Mouse (Mus musculus) C2C12 (cell line): ENCODE results near the gene Ccnyl1. TPM values are rescaled to one million over a fixed set of nuclear protein-coding genes. Genes with fewer than 3 reads are reported as not detected.

Experiments
- H3K27me3 ChIP-seq: one replicate; pipeline ENCODE4 v1.6.1; 2011; ENCODE audit not compliant: control insufficient read depth, insufficient read depth, insufficient read length
- H3K36me3 ChIP-seq: one replicate; pipeline ENCODE4 v1.6.1; 2011; ENCODE audit not compliant: control insufficient read depth, insufficient read depth
- H3K4me3 ChIP-seq: one replicate; pipeline ENCODE4 v1.5.1; 2011; ENCODE audit warnings: mild to moderate bottlenecking, control low read depth; ENCODE audit not compliant: poor library complexity, insufficient read depth, severe bottlenecking
- H3K79me2 ChIP-seq: one replicate; pipeline ENCODE4 v1.6.1; 2011; ENCODE audit not compliant: control insufficient read depth, insufficient read depth
- H3K79me3 ChIP-seq: one replicate; pipeline ENCODE4 v1.6.1; 2011; ENCODE audit warnings: low read depth, control low read depth
- H3ac ChIP-seq: one replicate; pipeline ENCODE3; 2011; ENCODE audit warnings: low read depth; ENCODE audit not compliant: control insufficient read depth, insufficient read length
- CEBPB ChIP-seq: IDR thresholded peaks from one replicate; pipeline ENCODE4 v1.6.1; 2011; ENCODE audit warnings: low read depth, mild to moderate bottlenecking, control low read depth, moderate library complexity
- CTCF ChIP-seq: IDR thresholded peaks from one replicate; pipeline ENCODE4 v1.5.1; 2011; ENCODE audit not compliant: control insufficient read depth, insufficient read depth, insufficient read length
- FOSL1 ChIP-seq: IDR thresholded peaks from one replicate; pipeline ENCODE4 v1.8.0; 2011; ENCODE audit warnings: mild to moderate bottlenecking, low read length; ENCODE audit not compliant: poor library complexity, insufficient read depth, severe bottlenecking
- MAX ChIP-seq: IDR thresholded peaks from one replicate; pipeline ENCODE4 v1.6.1; 2011; ENCODE audit warnings: mild to moderate bottlenecking, control low read depth
- MYOD1 ChIP-seq: IDR thresholded peaks from one replicate; pipeline ENCODE4 v1.6.1; 2011; ENCODE audit warnings: low read depth; ENCODE audit not compliant: control insufficient read depth, insufficient read length
- MYOG ChIP-seq: IDR thresholded peaks from one replicate; pipeline ENCODE4 v1.6.1; 2011; ENCODE audit not compliant: control insufficient read depth, insufficient read length; ENCODE audit errors: extremely low read depth
- USF1 ChIP-seq: IDR thresholded peaks from one replicate; pipeline ENCODE4 v1.6.1; 2011; ENCODE audit warnings: low read depth, mild to moderate bottlenecking, control low read depth, moderate library complexity
- polyA plus RNA-seq: library from polyadenylated mRNA; unstranded; fragments of >200 nt; fragmentation: generic; extraction: Trizol; gene quantifications from one replicate; pipeline ENCODE4 v1.2.1, GENCODE M21; 2012; ENCODE audit warnings: missing spikeins

Ccnyl1 gene
- polyA plus RNA-seq, 1 experiment = 40.5 TPM

GRCm38 (mm10) chr1:64669451-64669850 lies 20.8 kb upstream of the Ccnyl1 start:
- Histone ChIP-seq H3K79me2 (no peaks in the 10 kb centered on the region), H3K79me3 (no peaks in the 10 kb centered on the region), H3K36me3 (no peaks in the 10 kb centered on the region), H3K4me3 (no peak overlapping the region), H3K27me3 (no peaks in the 10 kb centered on the region), H3ac (no peak overlapping the region)
- TF ChIP-seq CTCF = no peak
- TF ChIP-seq MYOD1 = peak; percentile 28
- no peak for TF ChIP-seq FOSL1
- TF ChIP-seq CEBPB = no peak

GRCm38 (mm10) chr1:64673931-64674330 lies 16.3 kb upstream of the Ccnyl1 start:
- TF ChIP-seq MYOG (no peak), MAX (no peak), FOSL1 (no peak), CTCF (no peak), USF1 (no peak), MYOD1 (no peak), CEBPB (no peak)
- H3K27me3 ChIP-seq = no peaks in the 10 kb centered on the region
- no peaks in the 10 kb centered on the region for H3K36me3 ChIP-seq
- H3K79me3 ChIP-seq = no peaks in the 10 kb centered on the region
- no peak overlapping the region for H3K4me3 ChIP-seq
- no peaks in the 10 kb centered on the region for H3K79me2 ChIP-seq
- no peak overlapping the region for H3ac ChIP-seq

- Histone ChIP-seq H3K79me3 (no peaks in the 10 kb centered on the region), H3K4me3 (no peak overlapping the region)
- TF ChIP-seq USF1 = no peak
- TF ChIP-seq MAX = no peak
- TF ChIP-seq FOSL1 = no peak
- TF ChIP-seq MYOG = no peak
- no peak for TF ChIP-seq MYOD1
- no peak for TF ChIP-seq CEBPB
- no peak for TF ChIP-seq CTCF
Measured at GRCm38 (mm10) chr1:64676060-64676839, 14.0 kb upstream of the Ccnyl1 start.

GRCm38 (mm10) chr1:64681499-64681898 lies 8.8 kb upstream of the Ccnyl1 start:
- Histone ChIP-seq H3K79me3 (peaks cover 6% of the 10 kb centered on the region), H3K79me2 (no peaks in the 10 kb centered on the region), H3K27me3 (no peaks in the 10 kb centered on the region), H3K36me3 (no peaks in the 10 kb centered on the region), H3K4me3 (no peak overlapping the region), H3ac (no peak overlapping the region)
- no peak for TF ChIP-seq MAX

More at GRCm38 (mm10) chr1:64676060-64676839, 14.0 kb upstream of the Ccnyl1 start:
- H3ac ChIP-seq = no peak overlapping the region
- no peaks in the 10 kb centered on the region for H3K79me2 ChIP-seq
- H3K27me3 ChIP-seq = no peaks in the 10 kb centered on the region
- H3K36me3 ChIP-seq = no peaks in the 10 kb centered on the region

GRCm38 (mm10) chr1:64683039-64683438 lies 7.2 kb upstream of the Ccnyl1 start:
- no peaks in the 10 kb centered on the region for H3K36me3 ChIP-seq
- no peak overlapping the region for H3ac ChIP-seq
- TF ChIP-seq MAX (no peak), FOSL1 (no peak), USF1 (no peak), MYOD1 (no peak), MYOG (no peak), CEBPB (no peak), CTCF (no peak)
- H3K4me3 ChIP-seq = no peak overlapping the region
- H3K27me3 ChIP-seq = no peaks in the 10 kb centered on the region
- H3K79me3 ChIP-seq = peaks cover 6% of the 10 kb centered on the region
- no peaks in the 10 kb centered on the region for H3K79me2 ChIP-seq

- Histone ChIP-seq H3K27me3 (no peaks in the 10 kb centered on the region), H3K4me3 (no peak overlapping the region), H3ac (no peak overlapping the region), H3K79me2 (peaks cover 6% of the 10 kb centered on the region), H3K79me3 (peaks cover 6% of the 10 kb centered on the region), H3K36me3 (no peaks in the 10 kb centered on the region)
- no peak for TF ChIP-seq MYOD1
- no peak for TF ChIP-seq CEBPB
- no peak for TF ChIP-seq MAX
- TF ChIP-seq FOSL1 = no peak
Measured at GRCm38 (mm10) chr1:64684440-64684839, 5.8 kb upstream of the Ccnyl1 start.
